11 mouse cellular contexts compared by ENCODE assay signal in the genomic region with DNA sequence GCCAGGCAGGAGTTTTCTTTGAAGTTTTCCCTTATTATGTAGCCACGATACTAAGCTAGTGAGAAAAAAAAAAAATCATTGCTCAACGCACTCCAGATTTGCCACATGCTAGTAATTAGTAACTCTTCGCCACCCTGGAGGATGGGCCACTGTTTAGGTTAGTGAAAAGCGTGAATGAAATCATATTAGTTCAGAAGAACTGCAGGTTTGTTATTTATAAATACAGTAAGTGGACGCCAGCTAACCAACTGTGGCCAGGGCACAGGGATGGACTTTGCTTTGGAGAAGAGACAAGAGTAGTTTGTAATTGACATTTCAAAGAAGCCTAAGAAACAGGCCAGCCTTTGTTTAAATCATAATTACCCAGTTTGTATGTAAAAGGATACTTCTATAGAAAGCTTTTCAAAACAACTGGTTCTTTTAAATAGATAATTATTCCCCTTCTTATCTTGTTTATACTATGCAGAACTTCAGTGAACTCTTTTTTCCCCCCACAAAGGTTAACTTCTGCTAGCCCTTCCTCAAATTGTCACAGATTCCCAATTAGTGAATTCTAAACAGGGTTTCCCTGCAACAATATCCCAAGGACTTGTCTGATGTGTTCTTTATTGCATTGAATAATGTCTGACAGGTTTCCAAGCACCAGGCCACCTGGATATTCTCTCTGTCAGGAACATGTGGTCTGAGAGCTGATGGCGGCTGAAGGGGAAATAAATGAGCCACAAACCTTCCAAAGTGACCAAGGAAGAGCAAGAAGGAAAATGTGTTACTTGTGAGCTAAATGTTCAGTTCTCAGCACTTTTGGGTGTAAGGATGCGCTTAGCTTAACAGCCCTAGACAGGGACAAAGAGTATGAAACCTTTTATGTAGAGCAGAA. TPM values are rescaled to one million over a fixed set of nuclear protein-coding genes. Genes with fewer than 3 reads are reported as not detected.
DNase-seq lines count a peak whose midpoint lies in the region; ATAC-seq and TF ChIP-seq lines count a peak whose summit lies in the region.
"Had no signal": no experiment of that assay in that cellular context is flagged by ENCODE, and none has a peak within 500 bp of the region (broad histone marks: within the 10 kb centered on the region; RNA-seq: fewer than 3 reads in every experiment).

No protein-coding gene starts in this region.

- no peaks in the 10 kb centered on the region for H3K9me3 ChIP-seq in midbrain, embryonic 12.5 days
- H3K9me3 ChIP-seq in midbrain, embryonic 16.5 days (replicated peaks; ENCODE audit: control insufficient read depth, low read length, poor library complexity, severe bottlenecking), result no peaks in the 10 kb centered on the region
- H3K9me3 ChIP-seq in kidney, embryonic 14.5 days (ENCODE audit: control insufficient read depth, low read length), result no peaks in the 10 kb centered on the region
- no peaks in the 10 kb centered on the region for H3K9me3 ChIP-seq in stomach, embryonic 15.5 days

- no peak overlapping the region for H3K27ac ChIP-seq in heart, adult 2 months
- peak overlapping the region; percentile 78 for H3K27ac ChIP-seq in midbrain, embryonic 12.5 days (replicated peaks)
- no peak overlapping the region for H3K27ac ChIP-seq in midbrain, embryonic 16.5 days (ENCODE audit: low read length)
- peak overlapping the region; percentile 97 for H3K27ac ChIP-seq in kidney, embryonic 14.5 days (ENCODE audit: low read depth, low read length)
- H3K27ac ChIP-seq in stomach, embryonic 15.5 days, result peak overlapping the region; percentile 91

- no peaks in the 10 kb centered on the region; the same call in 1 of the 2 replicates for H3K36me3 ChIP-seq in heart, adult 2 months (ENCODE audit: control insufficient read depth, insufficient read depth, low read length)
- H3K36me3 ChIP-seq in midbrain, embryonic 12.5 days, result no peaks in the 10 kb centered on the region
- H3K36me3 ChIP-seq in midbrain, embryonic 16.5 days (ENCODE audit: control insufficient read depth, insufficient read depth, low read length), result no peaks in the 10 kb centered on the region
- H3K36me3 ChIP-seq in kidney, embryonic 14.5 days (ENCODE audit: control insufficient read depth, insufficient read depth, low read length), result no peaks in the 10 kb centered on the region
- no peaks in the 10 kb centered on the region for H3K36me3 ChIP-seq in stomach, embryonic 15.5 days

- no peak for ATAC-seq in midbrain, embryonic 12.5 days (ENCODE audit: low FRiP score, low read depth)
- ATAC-seq in midbrain, embryonic 16.5 days, result no peak
- ATAC-seq in kidney, embryonic 14.5 days (ENCODE audit: low FRiP score, low TSS enrichment), result no peak
- no peak for ATAC-seq in stomach, embryonic 15.5 days (ENCODE audit: insufficient read depth, low FRiP score, low read depth)

- TF ChIP-seq CTCF in heart, adult 2 months (IDR thresholded peaks at IDR 0.05), result no peak

- peaks cover 2% of the 10 kb centered on the region for H3K4me1 ChIP-seq in heart, adult 2 months (ENCODE audit: control insufficient read depth, insufficient read depth, low read length)
- peaks cover 32% of the 10 kb centered on the region for H3K4me1 ChIP-seq in midbrain, embryonic 12.5 days
- H3K4me1 ChIP-seq in midbrain, embryonic 16.5 days (ENCODE audit: control insufficient read depth, insufficient read depth, low read length), result peaks cover 11% of the 10 kb centered on the region
- peaks cover 39% of the 10 kb centered on the region for H3K4me1 ChIP-seq in kidney, embryonic 14.5 days (ENCODE audit: control insufficient read depth, insufficient read depth, low read length)
- peaks cover 20% of the 10 kb centered on the region; the same call in 1 of the 2 replicates for H3K4me1 ChIP-seq in stomach, embryonic 15.5 days

- no peak for TF ChIP-seq EP300 in heart, adult 2 months (IDR thresholded peaks at IDR 0.05; ENCODE audit: insufficient read depth, low read depth, low read length)

- H3K79me2 ChIP-seq in heart, adult 2 months (replicated peaks; ENCODE audit: control insufficient read depth, insufficient read depth, low read length), result no peaks in the 10 kb centered on the region

- 71% methylated on average over 7 of the region's 7 CpGs for WGBS in heart, adult 2 months
- 55% methylated on average over 7 of the region's 7 CpGs for WGBS in midbrain, embryonic 12.5 days
- 50% methylated on average over 7 of the region's 7 CpGs for WGBS in midbrain, embryonic 16.5 days
- 43% methylated on average over 7 of the region's 7 CpGs for WGBS in kidney, embryonic 14.5 days
- 46% methylated on average over 7 of the region's 7 CpGs for WGBS in stomach, embryonic 15.5 days

- peak overlapping the region; percentile 39; the same call in 1 of the 2 replicates for H3K4me2 ChIP-seq in midbrain, embryonic 12.5 days (replicated peaks)
- no peak overlapping the region for H3K4me2 ChIP-seq in midbrain, embryonic 16.5 days (ENCODE audit: low read length)
- no peak overlapping the region for H3K4me2 ChIP-seq in kidney, embryonic 14.5 days (replicated peaks; ENCODE audit: low read depth, low read length)
- H3K4me2 ChIP-seq in stomach, embryonic 15.5 days, result no peak overlapping the region

- no peaks in the 10 kb centered on the region for H3K27me3 ChIP-seq in heart, adult 2 months (ENCODE audit: control insufficient read depth, insufficient read depth, low read length)
- H3K27me3 ChIP-seq in midbrain, embryonic 12.5 days, result no peaks in the 10 kb centered on the region
- no peaks in the 10 kb centered on the region for H3K27me3 ChIP-seq in midbrain, embryonic 16.5 days (ENCODE audit: control insufficient read depth, insufficient read depth, low read depth, low read length)
- H3K27me3 ChIP-seq in kidney, embryonic 14.5 days (ENCODE audit: control insufficient read depth, insufficient read depth, low read length), result no peaks in the 10 kb centered on the region
- H3K27me3 ChIP-seq in stomach, embryonic 15.5 days (replicated peaks), result no peaks in the 10 kb centered on the region

- H3K4me3 ChIP-seq in heart, adult 2 months, result no peak overlapping the region
- H3K4me3 ChIP-seq in midbrain, embryonic 12.5 days, result no peak overlapping the region
- no peak overlapping the region for H3K4me3 ChIP-seq in midbrain, embryonic 16.5 days (ENCODE audit: low read depth, low read length)
- no peak overlapping the region for H3K4me3 ChIP-seq in kidney, embryonic 14.5 days (ENCODE audit: low read length)
- H3K4me3 ChIP-seq in stomach, embryonic 15.5 days (replicated peaks), result no peak overlapping the region

- TF ChIP-seq POLR2A in heart, adult 2 months (IDR thresholded peaks at IDR 0.05; ENCODE audit: insufficient read depth, low read depth, low read length), result no peak

- peak; percentile 74 for DNase-seq in heart, adult 11 months
- DNase-seq in heart, adult 2 months, result no peak
- no peak for DNase-seq in urinary bladder, adult 18-20 months (ENCODE audit: low spot score in 2 of 2)
- DNase-seq in cerebellum, postnatal 14 days, result no peak
- DNase-seq: cerebellum, adult 11 months; gastrocnemius, postnatal 25 days had no signal

- intact Hi-C loops in heart, adult 2 months (cut with DNase I), result no loop called here

- no peak overlapping the region for H3K9ac ChIP-seq in heart, adult 2 months (ENCODE audit: low read depth, low read length)
- H3K9ac ChIP-seq in midbrain, embryonic 12.5 days (replicated peaks), result 0 out of 2 replicates have a peak overlapping the region, but pooled peaks have one; percentile 6
- H3K9ac ChIP-seq in midbrain, embryonic 16.5 days (ENCODE audit: low read depth, low read length), result no peak overlapping the region
- H3K9ac ChIP-seq in kidney, embryonic 14.5 days (ENCODE audit: low read depth, low read length), result no peak overlapping the region; the same call in 1 of the 2 replicates
- no peak overlapping the region for H3K9ac ChIP-seq in stomach, embryonic 15.5 days

RNA-seq across cellular contexts. Expression of a gene that starts 15.7 kb away (rescaled TPM):
- total RNA-seq in heart, adult 2 months (2021), result not detected
- 0.12 TPM in 1 of 2 replicates, not detected in the other for polyA plus RNA-seq in heart, adult 2 months (2012; rRNA removed)
- polyA plus RNA-seq in midbrain, embryonic 12.5 days (2016; fragmentation: Nextera tagmentation; extraction: Ambion mirVana), result 5.8 and 6.7 TPM in 2 replicates
- polyA plus RNA-seq in midbrain, embryonic 16.5 days (2015; fragmentation: Nextera tagmentation; extraction: Ambion mirVana), result 9.0 and 10.2 TPM in 2 replicates
- 22.7 and 29.8 TPM in 2 replicates for polyA plus RNA-seq in kidney, embryonic 14.5 days (2014; fragmentation: Nextera tagmentation; extraction: Ambion mirVana)
- 765 and 1,219 TPM in 2 replicates for polyA plus RNA-seq in stomach, embryonic 15.5 days (2015; fragmentation: Nextera tagmentation; extraction: Ambion mirVana)
- total RNA-seq: gastrocnemius, postnatal 25 days had no signal

RNA-seq across cellular contexts. Expression of a gene that starts 16.0 kb away (rescaled TPM):
- not detected for total RNA-seq in heart, adult 2 months (2021)
- polyA plus RNA-seq in heart, adult 2 months (2012; rRNA removed), result 0.16 TPM in 1 of 2 replicates, not detected in the other
- 0.22 and 0.34 TPM in 2 replicates for polyA plus RNA-seq in midbrain, embryonic 12.5 days (2016; fragmentation: Nextera tagmentation; extraction: Ambion mirVana)
- 0.14 TPM in 1 of 2 replicates, not detected in the other for polyA plus RNA-seq in midbrain, embryonic 16.5 days (2015; fragmentation: Nextera tagmentation; extraction: Ambion mirVana)
- 0.51 TPM in 1 of 2 replicates, not detected in the other for polyA plus RNA-seq in kidney, embryonic 14.5 days (2014; fragmentation: Nextera tagmentation; extraction: Ambion mirVana)
- polyA plus RNA-seq in stomach, embryonic 15.5 days (2015; fragmentation: Nextera tagmentation; extraction: Ambion mirVana), result 0.09 TPM in 1 of 2 replicates, not detected in the other

RNA-seq across cellular contexts. Expression of a gene that starts 16.1 kb away (rescaled TPM):
- total RNA-seq in heart, adult 2 months (2021), result 1 to 10 TPM; 6.3 to 7.5 TPM
- polyA plus RNA-seq in heart, adult 2 months (2012; rRNA removed), result 15.9 and 32.9 TPM in 2 replicates
- polyA plus RNA-seq in midbrain, embryonic 12.5 days (2016; fragmentation: Nextera tagmentation; extraction: Ambion mirVana), result 45.6 and 49.1 TPM in 2 replicates
- polyA plus RNA-seq in midbrain, embryonic 16.5 days (2015; fragmentation: Nextera tagmentation; extraction: Ambion mirVana), result 30.3 TPM in 2 replicates
- polyA plus RNA-seq in kidney, embryonic 14.5 days (2014; fragmentation: Nextera tagmentation; extraction: Ambion mirVana), result 35.2 and 56.8 TPM in 2 replicates
- 28.5 and 33.7 TPM in 2 replicates for polyA plus RNA-seq in stomach, embryonic 15.5 days (2015; fragmentation: Nextera tagmentation; extraction: Ambion mirVana)

RNA-seq across cellular contexts. Expression of a gene that starts 42.5 kb away (rescaled TPM):
- total RNA-seq in heart, adult 2 months (2021), result not detected
- polyA plus RNA-seq in heart, adult 2 months (2012; rRNA removed), result not detected in 2 replicates
- polyA plus RNA-seq in midbrain, embryonic 12.5 days (2016; fragmentation: Nextera tagmentation; extraction: Ambion mirVana), result 1.6 and 1.9 TPM in 2 replicates
- polyA plus RNA-seq in midbrain, embryonic 16.5 days (2015; fragmentation: Nextera tagmentation; extraction: Ambion mirVana), result 1.0 and 1.4 TPM in 2 replicates
- 0.09 and 0.12 TPM in 2 replicates for polyA plus RNA-seq in kidney, embryonic 14.5 days (2014; fragmentation: Nextera tagmentation; extraction: Ambion mirVana)
- 0.83 TPM in 2 replicates for polyA plus RNA-seq in stomach, embryonic 15.5 days (2015; fragmentation: Nextera tagmentation; extraction: Ambion mirVana)
- total RNA-seq: gastrocnemius, postnatal 25 days had no signal
- polyA plus RNA-seq: testis, adult 2 months had no signal

Comparison
In these comparisons a context has a peak if more than half of its experiments do, and no peak if none do; other contexts are left out.
1. H3K27ac ChIP-seq: peak in midbrain, embryonic 12.5 days (single experiment), kidney, embryonic 14.5 days (single experiment) and stomach, embryonic 15.5 days (single experiment); none in heart, adult 2 months (single experiment) and midbrain, embryonic 16.5 days (single experiment).
2. RNA of a gene that starts 15.7 kb away (polyA plus RNA-seq): 765 to 1,219 TPM in stomach, embryonic 15.5 days; 22.7 to 29.8 TPM in kidney, embryonic 14.5 days, 9.0 to 10.2 TPM in midbrain, embryonic 16.5 days, 5.8 to 6.7 TPM in midbrain, embryonic 12.5 days and 0.12 TPM in heart, adult 2 months; every median in the first group is over 10 times any median in the second.